Mouse (Mus musculus): ENCODE measurements around the gene Inafm2.

Inafm2 gene

DNA sequence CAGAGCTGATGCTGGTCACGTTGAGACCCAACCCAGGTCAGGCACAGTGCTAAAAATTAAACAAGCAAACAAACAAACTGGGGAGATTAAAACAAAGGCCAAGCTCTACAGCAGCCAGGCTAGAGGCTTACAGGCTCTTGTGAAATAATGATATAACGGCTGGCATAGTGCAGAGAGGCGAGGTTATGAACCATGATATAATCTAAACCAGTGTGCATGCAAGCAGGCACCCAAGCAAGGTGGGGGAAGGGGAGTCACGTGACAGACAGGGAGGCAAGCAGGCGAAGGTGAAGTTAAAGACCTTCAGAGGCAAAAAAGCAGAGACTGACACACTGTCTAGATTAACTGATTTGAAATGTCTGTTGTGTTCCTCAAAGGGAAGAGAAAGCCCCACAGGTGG is 37.5 kb downstream of the Inafm2 start:
- no peak for DNase-seq (ENCODE audit: low spot score in 2 of 2)

DNA sequence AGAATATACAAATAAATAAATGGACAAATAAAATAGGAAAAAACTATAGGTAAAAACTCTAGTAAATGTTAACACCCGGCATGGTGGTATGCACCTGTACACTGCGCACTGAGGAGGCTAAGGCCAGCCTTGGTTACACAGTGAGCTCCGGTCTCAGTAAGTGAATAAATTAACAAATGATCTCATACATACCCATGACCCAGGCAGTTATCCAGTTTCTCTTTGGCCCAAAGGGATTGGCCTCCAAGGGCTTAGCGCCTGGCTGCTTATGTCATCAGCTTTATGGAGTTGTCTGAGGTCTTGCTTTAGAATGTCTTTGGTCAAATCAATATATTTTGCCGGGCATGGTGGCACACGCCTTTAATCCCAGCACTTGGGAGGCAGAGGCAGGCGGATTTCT is 38.1 kb downstream of the Inafm2 start:
- DNase-seq (ENCODE audit: low spot score in 2 of 2), result no peak

DNA sequence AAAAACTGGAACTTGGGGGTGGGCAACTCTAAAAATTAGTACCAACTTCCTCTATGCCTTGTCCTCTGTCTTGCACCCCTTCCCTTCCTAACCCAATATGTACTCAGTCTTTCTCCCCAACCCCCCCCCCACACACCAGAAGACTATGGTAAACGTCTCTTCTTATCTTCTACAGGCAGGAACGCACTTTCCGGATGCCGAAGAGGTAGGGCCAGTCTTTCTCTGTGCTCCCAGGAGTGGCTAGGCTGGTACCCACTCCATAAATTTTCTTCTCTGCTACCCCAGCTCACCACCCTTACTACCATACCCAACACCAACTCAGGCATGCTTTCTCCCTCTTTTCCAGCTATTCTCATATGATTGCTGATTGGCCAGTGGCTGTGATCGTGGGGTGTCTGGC is 41.0 kb downstream of the Inafm2 start:
- DNase-seq (ENCODE audit: low spot score in 2 of 2), result no peak

DNA sequence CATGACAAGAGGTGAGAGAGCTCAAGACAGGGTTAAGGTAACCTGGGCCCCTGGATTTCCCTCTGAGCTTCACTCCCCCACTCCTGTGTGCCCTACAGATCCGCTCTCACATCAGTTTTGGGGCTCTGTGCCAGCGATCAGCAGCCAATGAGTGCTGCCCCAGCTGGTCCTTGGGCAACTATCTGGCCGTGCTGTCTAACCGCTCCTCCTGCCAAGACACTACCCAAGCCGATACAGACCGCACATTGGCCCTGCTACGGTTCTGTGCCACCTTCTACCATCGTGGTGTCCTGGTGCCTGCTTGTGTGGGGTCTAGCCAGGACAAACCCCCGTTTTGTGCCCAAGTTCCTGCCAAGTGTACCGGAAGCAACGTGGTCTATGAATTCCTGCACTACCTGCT is 43.9 kb downstream of the Inafm2 start:
- no peak for DNase-seq (ENCODE audit: low spot score in 2 of 2)

DNA sequence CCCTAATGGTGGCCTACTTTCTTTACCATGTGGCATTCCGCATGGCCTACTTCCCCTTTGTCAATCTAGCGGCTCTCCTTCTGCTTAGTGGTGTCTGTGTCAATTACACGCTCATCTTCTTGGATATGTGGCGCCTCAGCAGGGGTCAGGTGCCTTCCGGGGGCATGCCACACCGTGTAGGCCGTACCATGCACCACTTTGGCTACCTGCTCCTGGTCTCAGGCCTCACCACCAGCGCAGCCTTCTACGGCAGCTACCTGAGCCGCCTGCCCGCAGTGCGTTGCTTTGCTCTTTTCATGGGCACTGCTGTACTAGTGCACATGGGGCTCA is 44.6 kb downstream of the Inafm2 start:
- DNase-seq (ENCODE audit: low spot score in 2 of 2), result no peak

DNA sequence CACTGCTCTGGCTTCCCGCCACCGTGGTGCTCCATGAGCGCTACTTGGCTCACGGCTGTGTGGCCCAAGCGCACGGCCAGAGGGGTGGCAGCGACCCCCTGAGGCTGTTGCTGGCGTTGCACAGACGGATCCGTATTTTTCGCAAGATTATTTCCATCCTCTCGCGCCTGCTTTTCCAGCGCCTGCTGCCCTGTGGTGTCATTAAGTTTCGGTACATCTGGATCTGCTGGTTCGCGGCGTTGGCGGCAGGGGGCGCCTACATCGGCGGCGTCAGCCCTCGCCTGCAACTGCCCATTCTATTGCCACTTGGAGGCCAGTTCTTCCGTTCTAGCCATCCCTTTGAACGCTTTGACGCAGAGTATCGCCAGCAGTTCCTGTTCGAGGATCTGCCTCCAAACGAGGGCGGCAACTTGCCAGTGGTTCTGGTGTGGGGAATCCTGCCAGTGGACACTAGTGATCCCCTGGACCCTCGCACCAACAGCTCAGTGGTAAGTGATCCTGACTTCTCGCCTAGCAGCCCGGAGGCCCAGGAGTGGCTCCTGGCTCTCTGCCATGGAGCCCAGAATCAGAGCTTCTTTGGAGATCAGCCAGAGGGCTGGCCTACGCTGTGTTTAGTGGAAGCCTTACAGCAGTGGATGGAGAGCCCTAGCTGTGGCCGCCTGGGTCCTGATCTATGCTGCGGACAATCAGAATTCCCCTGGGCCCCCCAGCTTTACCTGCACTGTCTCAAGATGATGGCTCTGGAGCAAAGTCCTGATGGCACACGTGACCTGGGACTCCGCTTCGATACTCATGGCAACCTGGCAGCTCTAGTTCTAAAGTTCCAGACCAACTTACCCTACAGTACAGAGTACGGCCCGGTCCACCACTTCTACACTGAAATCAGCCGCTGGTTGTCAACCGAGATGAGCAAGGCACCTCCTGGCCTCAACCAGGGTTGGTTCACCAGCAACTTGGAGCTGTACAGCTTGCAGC is 45.3 kb downstream of the Inafm2 start:
- DNase-seq (ENCODE audit: low spot score in 2 of 2), result peak in 1 of 2 experiments; percentile 29

DNA sequence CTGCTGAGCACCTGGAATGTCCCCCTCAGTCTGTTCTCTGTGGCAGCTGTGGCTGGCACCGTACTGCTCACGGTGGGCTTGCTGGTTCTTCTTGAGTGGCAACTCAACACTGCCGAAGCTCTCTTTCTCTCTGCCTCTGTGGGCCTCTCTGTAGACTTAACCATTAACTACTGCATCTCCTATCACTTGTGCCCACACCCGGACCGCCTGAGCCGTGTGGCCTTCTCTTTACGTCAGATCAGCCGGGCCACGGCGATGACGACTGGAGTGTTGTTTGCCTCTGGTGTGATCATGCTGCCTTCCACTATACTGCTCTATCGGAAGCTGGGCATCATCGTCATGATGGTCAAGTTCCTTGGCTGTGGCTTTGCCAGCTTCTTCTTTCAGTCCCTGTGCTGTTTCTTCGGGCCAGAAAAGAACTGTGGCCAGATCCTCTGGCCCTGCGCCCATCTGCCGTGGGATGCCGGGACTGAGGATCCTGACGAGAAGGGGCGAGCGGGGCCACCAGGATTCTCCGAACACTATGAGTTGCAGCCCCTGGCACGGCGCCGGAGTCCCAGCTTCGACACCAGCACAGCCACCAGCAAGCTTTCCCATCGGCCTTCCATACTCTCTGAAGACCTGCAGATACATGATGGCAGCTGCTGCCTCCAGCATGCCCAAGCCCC is 46.2 kb downstream of the Inafm2 start:
- no peak for DNase-seq (ENCODE audit: low spot score in 2 of 2)

DNA sequence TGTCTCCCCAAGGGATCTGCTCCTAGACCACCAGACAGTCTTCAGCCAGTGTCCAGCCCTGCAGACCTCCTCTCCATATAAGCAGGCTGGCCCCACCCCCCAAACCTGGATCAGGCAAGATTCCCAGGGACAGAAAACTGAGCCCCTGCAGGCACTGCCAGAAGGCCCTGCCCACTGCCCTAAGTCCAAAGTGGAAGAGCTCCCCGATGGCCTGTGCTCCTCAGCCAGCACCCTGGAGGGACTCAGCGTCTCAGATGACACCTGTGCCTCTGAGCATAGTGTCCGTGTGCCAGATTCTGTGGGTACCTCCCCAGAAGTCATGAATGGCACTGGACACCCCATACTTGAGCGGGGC is 46.7 kb downstream of the Inafm2 start:
- DNase-seq (ENCODE audit: low spot score in 2 of 2), result no peak

DNA sequence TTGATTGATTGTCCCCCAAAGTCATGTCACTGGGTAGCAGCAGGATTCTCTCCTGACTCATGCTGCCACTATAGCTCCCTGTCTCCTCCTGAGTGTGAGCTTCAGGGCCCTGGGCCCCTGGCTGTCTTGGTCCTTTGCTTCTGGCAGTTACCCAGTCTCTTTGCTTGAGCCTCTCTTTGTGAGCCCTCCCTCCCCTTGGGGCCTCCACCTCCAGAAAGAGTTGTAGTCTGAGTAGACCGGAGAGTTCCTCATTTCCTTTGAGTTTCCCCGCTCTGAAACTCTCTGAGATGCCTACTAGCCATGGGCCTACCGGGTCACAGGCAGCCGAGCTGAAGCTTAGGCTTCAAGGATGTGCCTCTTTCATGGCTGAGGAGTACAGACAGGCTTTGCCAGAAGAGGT is 48.1 kb downstream of the Inafm2 start:
- DNase-seq (ENCODE audit: low spot score in 2 of 2), result no peak
